Comparison of ENCODE assay signal across 9 mouse cellular contexts in the genomic region with DNA sequence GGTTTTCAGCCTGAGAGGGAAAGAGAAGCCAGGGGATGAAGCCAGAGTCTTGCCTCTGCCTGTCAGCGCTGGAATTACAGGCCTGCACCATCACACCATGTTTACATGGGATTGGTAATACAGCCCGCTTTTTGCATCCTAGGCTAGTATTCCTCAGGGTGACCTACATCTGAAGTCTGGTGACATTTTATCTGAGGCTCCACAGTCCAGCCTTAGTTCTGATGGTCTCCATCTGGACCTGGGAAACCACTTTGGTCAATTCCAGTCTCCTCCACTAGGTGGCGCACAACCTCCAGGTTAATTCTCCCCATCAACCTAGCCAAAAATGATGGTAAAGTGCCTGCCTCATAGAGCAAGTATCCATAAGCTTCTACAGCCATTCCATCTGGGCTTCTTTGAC. TPM values are rescaled to one million over a fixed set of nuclear protein-coding genes. Genes with fewer than 3 reads are reported as not detected.
A peak's percentile ranks its signal among the peaks of the same experiment; 100 is the strongest.
DNase-seq lines count a peak whose midpoint lies in the region; ATAC-seq and TF ChIP-seq lines count a peak whose summit lies in the region.
"Had no signal": no experiment of that assay in that cellular context is flagged by ENCODE, and none has a peak within 500 bp of the region (broad histone marks: within the 10 kb centered on the region; RNA-seq: fewer than 3 reads in every experiment).

No protein-coding gene starts in this region.

- H3K27me3 ChIP-seq in G1E (ENCODE audit: insufficient read depth, low read length): no peaks in the 10 kb centered on the region
- H3K27me3 ChIP-seq in forebrain, embryonic 15.5 days: no peaks in the 10 kb centered on the region
- H3K27me3 ChIP-seq in hindbrain, embryonic 13.5 days: no peaks in the 10 kb centered on the region
- H3K27me3 ChIP-seq: heart, embryonic 13.5 days had no signal

- H3K36me3 ChIP-seq in G1E (replicated peaks): peaks cover 77% of the 10 kb centered on the region
- H3K36me3 ChIP-seq in forebrain, embryonic 15.5 days: peaks cover 68% of the 10 kb centered on the region
- peaks cover 89% of the 10 kb centered on the region for H3K36me3 ChIP-seq in hindbrain, embryonic 13.5 days

- 43% methylated on average over 3 of the region's 3 CpGs for WGBS in forebrain, embryonic 15.5 days
- WGBS in hindbrain, embryonic 13.5 days: 41% methylated on average over 3 of the region's 3 CpGs

- no peak overlapping the region for H3K4me3 ChIP-seq in G1E (ENCODE audit: low read depth, low read length)
- no peak overlapping the region for H3K4me3 ChIP-seq in forebrain, embryonic 15.5 days
- H3K4me3 ChIP-seq in hindbrain, embryonic 13.5 days: no peak overlapping the region
- H3K4me3 ChIP-seq: heart, embryonic 13.5 days had no signal

- H3K9me3 ChIP-seq in G1E (replicated peaks): no peaks in the 10 kb centered on the region
- no peaks in the 10 kb centered on the region for H3K9me3 ChIP-seq in forebrain, embryonic 15.5 days
- H3K9me3 ChIP-seq in hindbrain, embryonic 13.5 days: no peaks in the 10 kb centered on the region
- H3K9me3 ChIP-seq: heart, embryonic 13.5 days had no signal

- no peak for ATAC-seq in G1E (ENCODE audit: extremely low read depth, insufficient number of reproducible peaks, low FRiP score, poor library complexity, severe bottlenecking)
- peak; percentile 54; the same call in 1 of the 2 replicates for ATAC-seq in cerebellum, adult (ENCODE audit: insufficient number of reproducible peaks, low FRiP score, low TSS enrichment)
- ATAC-seq in forebrain, embryonic 15.5 days (replicated peaks): 0 out of 2 replicates have a peak, but pooled peaks have one; percentile 18
- peak; percentile 43; the same call in 1 of the 2 replicates for ATAC-seq in hindbrain, embryonic 13.5 days (ENCODE audit: low FRiP score)

- no peak overlapping the region for H3K9ac ChIP-seq in forebrain, embryonic 15.5 days (replicated peaks)
- no peak overlapping the region for H3K9ac ChIP-seq in hindbrain, embryonic 13.5 days
- H3K9ac ChIP-seq: heart, embryonic 13.5 days had no signal

- H3K4me2 ChIP-seq in forebrain, embryonic 15.5 days (replicated peaks): no peak overlapping the region
- H3K4me2 ChIP-seq in hindbrain, embryonic 13.5 days: no peak overlapping the region
- H3K4me2 ChIP-seq: heart, embryonic 13.5 days had no signal

- no peak overlapping the region for H3K27ac ChIP-seq in forebrain, embryonic 15.5 days (replicated peaks)
- H3K27ac ChIP-seq in hindbrain, embryonic 13.5 days: no peak overlapping the region
- H3K27ac ChIP-seq: heart, embryonic 13.5 days had no signal

- TF ChIP-seq CTCF in G1E (IDR thresholded peaks at IDR 0.05; ENCODE audit: low read depth, low read length): peak; percentile 95

- H3K4me1 ChIP-seq in G1E (ENCODE audit: insufficient read depth, low read depth, low read length): no peaks in the 10 kb centered on the region
- no peaks in the 10 kb centered on the region for H3K4me1 ChIP-seq in forebrain, embryonic 15.5 days
- no peaks in the 10 kb centered on the region for H3K4me1 ChIP-seq in hindbrain, embryonic 13.5 days (replicated peaks)

- peak; percentile 45 for DNase-seq in G1E (ENCODE audit: low spot score)
- peak; percentile 56 for DNase-seq in layer of hippocampus, adult 9-11 months
- DNase-seq in lung, postnatal 14 days: peak; percentile 92
- peak; percentile 75 for DNase-seq in ovary, postnatal 36 days (ENCODE audit: low spot score)
- peak; percentile 52 to 71 for DNase-seq in thymus, postnatal 36 days

RNA-seq across cellular contexts. Expression of a gene that starts 15.3 kb away (rescaled TPM):
- total RNA-seq in G1E (2014; fragmentation: Nextera tagmentation) (17.8 and 21.3 TPM in 2 replicates), G1E (2017) (2.7 and 4.3 TPM in 2 replicates)
- 34.7 and 46.5 TPM in 2 replicates for polyA plus RNA-seq in G1E (2012)
- polyA plus RNA-seq in forebrain, embryonic 15.5 days (2015; fragmentation: Nextera tagmentation; extraction: Ambion mirVana): 18.3 and 18.8 TPM in 2 replicates
- polyA plus RNA-seq in hindbrain, embryonic 13.5 days (2015; fragmentation: Nextera tagmentation; extraction: Ambion mirVana): 16.1 TPM in 2 replicates

RNA-seq across cellular contexts. Expression of a gene that starts 19.8 kb away (rescaled TPM):
- total RNA-seq in G1E (2014; fragmentation: Nextera tagmentation) (not detected in 2 replicates), G1E (2017) (not detected in 2 replicates)
- 0.02 TPM in 1 of 2 replicates, not detected in the other for polyA plus RNA-seq in G1E (2012)
- 0.17 and 0.29 TPM in 2 replicates for polyA plus RNA-seq in forebrain, embryonic 15.5 days (2015; fragmentation: Nextera tagmentation; extraction: Ambion mirVana)
- polyA plus RNA-seq in hindbrain, embryonic 13.5 days (2015; fragmentation: Nextera tagmentation; extraction: Ambion mirVana): 0.38 and 0.43 TPM in 2 replicates

RNA-seq across cellular contexts. Expression of a gene that starts 38.8 kb away (rescaled TPM):
- total RNA-seq in G1E (2014; fragmentation: Nextera tagmentation) (not detected in 2 replicates), G1E (2017) (0.05 and 0.12 TPM in 2 replicates)
- not detected in 2 replicates for polyA plus RNA-seq in G1E (2012)
- polyA plus RNA-seq in forebrain, embryonic 15.5 days (2015; fragmentation: Nextera tagmentation; extraction: Ambion mirVana): 0.19 and 0.31 TPM in 2 replicates
- 0.81 and 0.87 TPM in 2 replicates for polyA plus RNA-seq in hindbrain, embryonic 13.5 days (2015; fragmentation: Nextera tagmentation; extraction: Ambion mirVana)

RNA-seq across cellular contexts. Expression of a gene that starts 39.4 kb away (rescaled TPM):
- total RNA-seq in G1E (2014; fragmentation: Nextera tagmentation): not detected in 2 replicates
- 0.11 TPM in 1 of 2 replicates, not detected in the other for total RNA-seq in G1E (2017)
- 0.69 and 0.84 TPM in 2 replicates for polyA plus RNA-seq in G1E (2012)
- polyA plus RNA-seq in forebrain, embryonic 15.5 days (2015; fragmentation: Nextera tagmentation; extraction: Ambion mirVana): 2.2 and 2.3 TPM in 2 replicates
- polyA plus RNA-seq in hindbrain, embryonic 13.5 days (2015; fragmentation: Nextera tagmentation; extraction: Ambion mirVana): 2.1 and 2.4 TPM in 2 replicates
